Comparison of ENCODE assay signal across 25 mouse cellular contexts in genomic region chr6:29363129-29363515, GRCm38 (mm10). TPM values are rescaled to one million over a fixed set of nuclear protein-coding genes. Genes with fewer than 3 reads are reported as not detected.
A peak's percentile ranks its signal among the peaks of the same experiment; 100 is the strongest.
DNase-seq lines count a peak whose midpoint lies in the region; ATAC-seq and TF ChIP-seq lines count a peak whose summit lies in the region.
"Had no signal": no experiment of that assay in that cellular context is flagged by ENCODE, and none has a peak within 500 bp of the region (broad histone marks: within the 10 kb centered on the region; RNA-seq: fewer than 3 reads in every experiment).

No protein-coding gene starts in this region.

- peak overlapping the region; percentile 10; the same call in 1 of the 2 replicates for H3K27ac ChIP-seq in heart, adult 2 months
- 0 out of 2 replicates have a peak overlapping the region, but pooled peaks have one; percentile 37 for H3K27ac ChIP-seq in hindbrain, embryonic 16.5 days (ENCODE audit: low read depth, low read length)
- no peak overlapping the region for H3K27ac ChIP-seq in hindbrain, embryonic 10.5 days
- peak overlapping the region; percentile 48; the same call in 1 of the 2 replicates for H3K27ac ChIP-seq in embryonic facial prominence, embryonic 14.5 days (replicated peaks; ENCODE audit: low read depth, low read length)
- peak overlapping the region; percentile 72 for H3K27ac ChIP-seq in forebrain, embryonic 16.5 days (ENCODE audit: low read length)
- H3K27ac ChIP-seq: kidney, postnatal 0 days; liver, embryonic 14.5 days had no signal

- H3K4me2 ChIP-seq in hindbrain, embryonic 16.5 days (ENCODE audit: low read length) = no peak overlapping the region
- H3K4me2 ChIP-seq in embryonic facial prominence, embryonic 14.5 days (ENCODE audit: low read depth, low read length) = no peak overlapping the region
- H3K4me2 ChIP-seq in forebrain, embryonic 16.5 days (ENCODE audit: low read length) = no peak overlapping the region

- H3K27me3 ChIP-seq in heart, adult 2 months (ENCODE audit: control insufficient read depth, insufficient read depth, low read length) = no peaks in the 10 kb centered on the region
- H3K27me3 ChIP-seq in hindbrain, embryonic 16.5 days (replicated peaks; ENCODE audit: control insufficient read depth, insufficient read depth, low read length) = no peaks in the 10 kb centered on the region
- no peaks in the 10 kb centered on the region for H3K27me3 ChIP-seq in hindbrain, embryonic 10.5 days (ENCODE audit: insufficient read depth, poor library complexity, severe bottlenecking)
- H3K27me3 ChIP-seq in embryonic facial prominence, embryonic 14.5 days (replicated peaks; ENCODE audit: control insufficient read depth, insufficient read depth, low read length) = no peaks in the 10 kb centered on the region
- no peaks in the 10 kb centered on the region for H3K27me3 ChIP-seq in forebrain, embryonic 16.5 days (replicated peaks; ENCODE audit: control insufficient read depth, insufficient read depth, low read length)
- H3K27me3 ChIP-seq: Patski had no signal

- TF ChIP-seq EP300 in heart, adult 2 months (IDR thresholded peaks at IDR 0.05; ENCODE audit: insufficient read depth, low read depth, low read length) = no peak

- ATAC-seq in hindbrain, embryonic 16.5 days = peak; percentile 24; the same call in 1 of the 2 replicates
- ATAC-seq in embryonic facial prominence, embryonic 14.5 days (ENCODE audit: low read depth) = no peak
- peak; percentile 77 for ATAC-seq in forebrain, embryonic 16.5 days
- ATAC-seq: midbrain, embryonic 16.5 days had no signal

- no peaks in the 10 kb centered on the region for H3K9me3 ChIP-seq in hindbrain, embryonic 16.5 days (ENCODE audit: control insufficient read depth, low read length)
- H3K9me3 ChIP-seq in hindbrain, embryonic 10.5 days = no peaks in the 10 kb centered on the region
- H3K9me3 ChIP-seq in embryonic facial prominence, embryonic 14.5 days (ENCODE audit: control insufficient read depth, low read length) = no peaks in the 10 kb centered on the region
- H3K9me3 ChIP-seq in forebrain, embryonic 16.5 days (ENCODE audit: control insufficient read depth, low read length) = no peaks in the 10 kb centered on the region

- H3K4me3 ChIP-seq in heart, adult 2 months = no peak overlapping the region
- H3K4me3 ChIP-seq in hindbrain, embryonic 16.5 days (ENCODE audit: low read length) = no peak overlapping the region
- no peak overlapping the region for H3K4me3 ChIP-seq in hindbrain, embryonic 10.5 days
- no peak overlapping the region for H3K4me3 ChIP-seq in embryonic facial prominence, embryonic 14.5 days (ENCODE audit: low read depth, low read length)
- no peak overlapping the region for H3K4me3 ChIP-seq in forebrain, embryonic 16.5 days (replicated peaks; ENCODE audit: low read length)

- whole genome bisulfite sequencing in heart, adult 2 months = 70% methylated on average over 3 of the region's 3 CpGs
- WGBS in hindbrain, embryonic 16.5 days = 76% methylated on average over 3 of the region's 3 CpGs
- 89% methylated on average over 3 of the region's 3 CpGs for WGBS in hindbrain, embryonic 10.5 days
- whole genome bisulfite sequencing in embryonic facial prominence, embryonic 14.5 days = 75% methylated on average over 3 of the region's 3 CpGs
- 27% methylated on average over 3 of the region's 3 CpGs for WGBS in forebrain, embryonic 16.5 days

- no peak overlapping the region for H3K9ac ChIP-seq in heart, adult 2 months (ENCODE audit: low read depth, low read length)
- H3K9ac ChIP-seq in hindbrain, embryonic 16.5 days (ENCODE audit: low read depth, low read length) = no peak overlapping the region
- H3K9ac ChIP-seq in embryonic facial prominence, embryonic 14.5 days (ENCODE audit: low read depth, low read length) = no peak overlapping the region
- 0 out of 2 replicates have a peak overlapping the region, but pooled peaks have one; percentile 5 for H3K9ac ChIP-seq in forebrain, embryonic 16.5 days (replicated peaks; ENCODE audit: low read depth, low read length)
- H3K9ac ChIP-seq: liver, embryonic 14.5 days had no signal

- intact Hi-C loops in heart, adult 2 months (cut with DNase I) = loop anchor here (5.0 to 10.0 kb wide), 2 partner anchors 69 to 292 kb away; partner anchors contain the start of gene Flnc

- no peaks in the 10 kb centered on the region; the same call in 1 of the 2 replicates for H3K79me2 ChIP-seq in heart, adult 2 months (replicated peaks; ENCODE audit: control insufficient read depth, insufficient read depth, low read length)

- peaks cover 40% of the 10 kb centered on the region for H3K36me3 ChIP-seq in heart, adult 2 months (ENCODE audit: control insufficient read depth, insufficient read depth, low read length)
- H3K36me3 ChIP-seq in hindbrain, embryonic 16.5 days (ENCODE audit: control insufficient read depth, insufficient read depth, low read length) = peaks cover 9% of the 10 kb centered on the region
- H3K36me3 ChIP-seq in hindbrain, embryonic 10.5 days = peaks cover 73% of the 10 kb centered on the region
- H3K36me3 ChIP-seq in embryonic facial prominence, embryonic 14.5 days (ENCODE audit: control insufficient read depth, insufficient read depth, low read length) = peaks cover 77% of the 10 kb centered on the region
- H3K36me3 ChIP-seq in forebrain, embryonic 16.5 days (ENCODE audit: control insufficient read depth, insufficient read depth) = peaks cover 7% of the 10 kb centered on the region

- no peak for TF ChIP-seq POLR2A in heart, adult 2 months (IDR thresholded peaks at IDR 0.05; ENCODE audit: insufficient read depth, low read depth, low read length)

- DNase-seq in heart, adult 2 months = no peak
- DNase-seq in heart, postnatal 4 days = no peak
- DNase-seq in hindbrain, embryonic 10.5 days (ENCODE audit: low spot score) = no peak
- DNase-seq in embryonic facial prominence, embryonic 14.5 days (ENCODE audit: low spot score) = no peak
- no peak for DNase-seq in ovary, postnatal 10 days (ENCODE audit: low spot score)
- DNase-seq in ovary, postnatal 14 days (ENCODE audit: low spot score) = no peak
- DNase-seq: adrenal gland, postnatal 25 days; gastrocnemius, postnatal 25 days; heart, postnatal 10 days; kidney, adult 11 months; right cerebral cortex, postnatal 25 days; thymus, postnatal 25 days had no signal

- TF ChIP-seq CTCF in heart, adult 2 months (IDR thresholded peaks at IDR 0.05) = no peak

- peaks cover 6% of the 10 kb centered on the region for H3K4me1 ChIP-seq in heart, adult 2 months (ENCODE audit: control insufficient read depth, insufficient read depth, low read length)
- H3K4me1 ChIP-seq in hindbrain, embryonic 16.5 days (ENCODE audit: control insufficient read depth, insufficient read depth, low read depth, low read length) = no peaks in the 10 kb centered on the region; the same call in 1 of the 2 replicates
- H3K4me1 ChIP-seq in hindbrain, embryonic 10.5 days (replicated peaks) = no peaks in the 10 kb centered on the region
- H3K4me1 ChIP-seq in embryonic facial prominence, embryonic 14.5 days (ENCODE audit: control insufficient read depth, insufficient read depth, low read length) = peaks cover 8% of the 10 kb centered on the region
- H3K4me1 ChIP-seq in forebrain, embryonic 16.5 days (replicated peaks; ENCODE audit: control insufficient read depth, insufficient read depth, low read length) = peaks cover 12% of the 10 kb centered on the region

RNA-seq across cellular contexts. Expression of gene Calu, which starts 15.3 kb away (rescaled TPM):
- 100 to 1,000 TPM; 227 to 232 TPM for total RNA-seq in heart, adult 2 months (2021)
- 102 and 178 TPM in 2 replicates for polyA plus RNA-seq in heart, adult 2 months (2012; rRNA removed)
- 100 to 1,000 TPM; 352 to 357 TPM for total RNA-seq in heart, postnatal 4 days (2021)
- 166 and 187 TPM in 2 replicates for polyA plus RNA-seq in hindbrain, embryonic 16.5 days (2015; fragmentation: Nextera tagmentation; extraction: Ambion mirVana)
- 205 and 242 TPM in 2 replicates for polyA plus RNA-seq in hindbrain, embryonic 10.5 days (2016; fragmentation: Nextera tagmentation; extraction: Ambion mirVana)
- polyA plus RNA-seq in embryonic facial prominence, embryonic 14.5 days (2014; fragmentation: Nextera tagmentation; extraction: Ambion mirVana) = 575 and 595 TPM in 2 replicates
- polyA plus RNA-seq in forebrain, embryonic 16.5 days (2015; fragmentation: Nextera tagmentation; extraction: Ambion mirVana) = 170 and 206 TPM in 2 replicates

RNA-seq across cellular contexts. Expression of gene Opn1sw, which starts 25.1 kb away (rescaled TPM):
- not detected for total RNA-seq in heart, adult 2 months (2021)
- polyA plus RNA-seq in heart, adult 2 months (2012; rRNA removed) = 0.67 TPM in 1 of 2 replicates, not detected in the other
- not detected for total RNA-seq in heart, postnatal 4 days (2021)
- polyA plus RNA-seq in hindbrain, embryonic 16.5 days (2015; fragmentation: Nextera tagmentation; extraction: Ambion mirVana) = 0.43 and 0.46 TPM in 2 replicates
- 0.17 and 0.21 TPM in 2 replicates for polyA plus RNA-seq in hindbrain, embryonic 10.5 days (2016; fragmentation: Nextera tagmentation; extraction: Ambion mirVana)
- 0.96 and 1.3 TPM in 2 replicates for polyA plus RNA-seq in embryonic facial prominence, embryonic 14.5 days (2014; fragmentation: Nextera tagmentation; extraction: Ambion mirVana)
- 0.25 and 0.41 TPM in 2 replicates for polyA plus RNA-seq in forebrain, embryonic 16.5 days (2015; fragmentation: Nextera tagmentation; extraction: Ambion mirVana)
- total RNA-seq: common myeloid progenitor, adult 5-6 weeks; heart, postnatal 10 days; layer of hippocampus, adult 18-20 months; megakaryocyte, adult 5-6 weeks had no signal
- polyA plus RNA-seq: cerebellum, adult 2 months; testis, adult 2 months had no signal

RNA-seq across cellular contexts. Expression of gene Ccdc136, which starts 33.0 kb away (rescaled TPM):
- 1 to 10 TPM; 1.7 to 2.4 TPM for total RNA-seq in heart, adult 2 months (2021)
- polyA plus RNA-seq in heart, adult 2 months (2012; rRNA removed) = 2.1 and 3.0 TPM in 2 replicates
- 10 to 100 TPM; 10.6 to 15.8 TPM for total RNA-seq in heart, postnatal 4 days (2021)
- 54.8 and 58.3 TPM in 2 replicates for polyA plus RNA-seq in hindbrain, embryonic 16.5 days (2015; fragmentation: Nextera tagmentation; extraction: Ambion mirVana)
- polyA plus RNA-seq in hindbrain, embryonic 10.5 days (2016; fragmentation: Nextera tagmentation; extraction: Ambion mirVana) = 21.5 and 22.4 TPM in 2 replicates
- 19.5 and 21.3 TPM in 2 replicates for polyA plus RNA-seq in embryonic facial prominence, embryonic 14.5 days (2014; fragmentation: Nextera tagmentation; extraction: Ambion mirVana)
- polyA plus RNA-seq in forebrain, embryonic 16.5 days (2015; fragmentation: Nextera tagmentation; extraction: Ambion mirVana) = 37.7 and 45.5 TPM in 2 replicates
- total RNA-seq: common myeloid progenitor, adult 5-6 weeks had no signal

RNA-seq across cellular contexts. Expression of gene Fam71f1, which starts 44.2 kb away (rescaled TPM):
- total RNA-seq in heart, adult 2 months (2021) = not detected
- polyA plus RNA-seq in heart, adult 2 months (2012; rRNA removed) = 0.12 TPM in 1 of 2 replicates, not detected in the other
- not detected for total RNA-seq in heart, postnatal 4 days (2021)
- polyA plus RNA-seq in hindbrain, embryonic 16.5 days (2015; fragmentation: Nextera tagmentation; extraction: Ambion mirVana) = not detected in 2 replicates
- polyA plus RNA-seq in hindbrain, embryonic 10.5 days (2016; fragmentation: Nextera tagmentation; extraction: Ambion mirVana) = 0.22 TPM in 1 of 2 replicates, not detected in the other
- 0.17 and 0.42 TPM in 2 replicates for polyA plus RNA-seq in embryonic facial prominence, embryonic 14.5 days (2014; fragmentation: Nextera tagmentation; extraction: Ambion mirVana)
- polyA plus RNA-seq in forebrain, embryonic 16.5 days (2015; fragmentation: Nextera tagmentation; extraction: Ambion mirVana) = not detected in 2 replicates
- total RNA-seq: adrenal gland, postnatal 25 days; common myeloid progenitor, adult 5-6 weeks; gastrocnemius, postnatal 25 days; heart, postnatal 10 days; layer of hippocampus, adult 18-20 months; left cerebral cortex, adult 18-20 months; megakaryocyte, adult 5-6 weeks had no signal
- polyA plus RNA-seq: cerebellum, adult 2 months; kidney, postnatal 0 days; liver, embryonic 14.5 days; lung, embryonic 16.5 days; midbrain, embryonic 16.5 days had no signal
